Mouse (Mus musculus) T-helper 2 cell (primary cell): Measurements from ENCODE around the gene Spata25.

Source experiments
- in situ Hi-C: fragments of 300-600 bp; cut with MboI, MseI; formaldehyde crosslinking; loops from one replicate; pipeline ENCODE4 v1.15.1; 2025; ENCODE audit warnings: high pct_unique_total_duplicates

Spata25 gene

GRCm38 (mm10) chr2:164805332-164805718, 23.0 kb downstream of the Spata25 start:
- in situ Hi-C loops = no loop called here

GRCm38 (mm10) chr2:164804533-164805331, 23.6 kb downstream of the Spata25 start, which contains the start of the genes Acot8 and Zswim3:
Gene Acot8, minus strand, starts transcription at chr2:164804882.
Gene Zswim3, plus strand, starts transcription at chr2:164805098.
- in situ Hi-C loops = no loop called here

DNA sequence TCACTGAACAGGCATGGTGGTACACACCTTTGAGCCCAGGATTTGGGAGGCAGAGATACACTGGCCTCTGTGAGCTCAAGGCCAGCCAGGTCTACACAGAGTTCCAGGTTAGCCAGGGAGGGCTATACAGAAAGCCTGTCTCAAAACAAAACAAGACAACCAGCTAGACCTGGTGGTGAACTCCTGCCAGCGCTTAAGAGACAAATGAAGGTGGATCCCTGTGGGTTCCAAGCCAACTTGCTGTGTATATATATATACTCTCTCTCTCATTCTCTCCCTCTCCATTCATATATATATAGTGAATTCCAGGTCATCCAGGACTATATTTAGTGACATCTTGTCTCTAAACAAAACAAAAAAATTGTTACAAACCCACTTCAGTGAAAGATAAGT, 24.4 kb downstream of the Spata25 start:
- in situ Hi-C loops = no loop called here

- in situ Hi-C loops = no loop called here
Measured at GRCm38 (mm10) chr2:164803201-164803920, 25.0 kb downstream of the Spata25 start.

DNA sequence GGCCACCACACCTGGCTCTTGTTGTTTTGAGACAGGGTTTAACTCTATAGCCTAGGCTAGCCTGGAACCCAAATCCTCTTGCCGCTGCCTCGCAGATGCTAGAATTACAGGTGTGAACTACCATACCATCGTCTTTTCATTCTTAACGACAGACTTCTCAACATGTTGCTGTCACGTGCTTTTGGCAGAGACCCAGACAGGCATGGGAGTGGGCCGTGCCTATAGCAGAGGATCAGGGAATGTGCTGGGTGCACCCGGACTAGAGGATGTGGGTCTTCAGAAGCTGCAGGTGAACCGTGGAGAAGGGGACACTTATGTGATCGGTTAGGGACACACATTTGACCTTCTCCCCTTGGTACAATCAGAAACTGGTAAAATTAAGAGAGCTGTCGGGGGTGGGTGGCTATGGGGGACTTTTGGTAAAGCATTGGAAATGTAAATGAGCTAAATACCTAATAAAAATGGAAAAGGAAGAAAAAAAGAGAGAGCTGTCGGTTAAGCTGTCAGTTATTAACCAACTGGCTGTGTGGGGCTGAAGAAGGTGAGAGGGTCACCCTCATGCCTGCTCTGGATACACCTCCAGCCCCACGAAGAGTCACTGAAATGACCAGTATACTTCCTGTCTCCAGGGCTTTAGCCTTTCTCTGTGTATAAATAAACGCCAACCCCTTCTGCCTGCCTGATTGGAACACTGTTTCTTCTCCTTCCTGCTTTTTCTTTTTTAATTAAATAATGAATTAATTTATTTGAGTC, 27.9 kb downstream of the Spata25 start:
- in situ Hi-C loops = no loop called here

DNA sequence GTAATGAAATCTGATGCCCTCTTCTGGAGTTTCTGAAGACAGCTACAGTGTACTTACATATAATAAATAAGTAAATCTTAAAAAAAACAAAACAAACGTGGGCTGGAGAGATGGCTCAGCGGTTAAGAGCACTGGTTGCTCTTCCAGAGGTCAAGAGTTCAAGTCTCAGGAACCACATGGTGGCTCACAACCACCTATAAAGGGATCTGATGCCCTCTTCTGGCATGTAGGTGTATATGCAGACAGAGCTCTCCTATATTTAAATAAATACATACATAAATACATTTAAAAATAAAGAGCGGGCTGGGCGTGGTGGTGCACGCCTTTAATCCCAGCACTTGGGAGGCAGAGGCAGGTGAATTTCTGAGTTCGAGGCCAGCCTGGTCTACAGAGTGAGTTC, 29.8 kb downstream of the Spata25 start:
- in situ Hi-C loops = loop anchor here (10.0 kb wide), 1 partner anchor 516 kb away; no protein-coding TSS in a partner anchor

GRCm38 (mm10) chr2:164795868-164796267, 32.5 kb downstream of the Spata25 start:
- in situ Hi-C loops = loop anchor here (10.0 kb wide), 1 partner anchor 519 kb away; no protein-coding TSS in a partner anchor

GRCm38 (mm10) chr2:164794293-164794692, 34.0 kb downstream of the Spata25 start:
- in situ Hi-C loops = loop anchor here (10.0 kb wide), 1 partner anchor 521 kb away; no protein-coding TSS in a partner anchor

DNA sequence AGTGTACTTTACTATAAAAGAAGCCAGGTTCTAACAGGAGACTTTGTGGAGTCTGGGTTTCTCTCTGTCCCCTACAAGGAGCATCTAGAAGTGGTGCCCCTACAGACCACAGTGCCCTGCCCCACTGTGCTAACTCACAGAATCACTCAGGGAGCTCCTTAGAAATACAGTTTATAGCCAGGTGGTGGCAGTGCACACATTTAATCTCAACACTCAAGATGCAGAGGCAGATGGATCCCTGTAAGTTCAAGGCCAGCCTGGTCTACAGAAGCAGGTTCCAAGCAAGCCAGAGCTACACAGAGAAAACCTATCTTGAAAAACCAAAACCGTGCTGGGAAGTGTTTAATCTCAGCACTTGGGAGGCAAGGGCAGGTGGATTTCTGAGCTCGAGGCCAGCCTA, 34.6 kb downstream of the Spata25 start:
- in situ Hi-C loops = loop anchor here (10.0 kb wide), 1 partner anchor 521 kb away; no protein-coding TSS in a partner anchor

- in situ Hi-C loops = loop anchor here (10.0 kb wide), 1 partner anchor 522 kb away; no protein-coding TSS in a partner anchor
Measured at GRCm38 (mm10) chr2:164793236-164793635, 35.1 kb downstream of the Spata25 start.

GRCm38 (mm10) chr2:164792400-164793190, 35.7 kb downstream of the Spata25 start:
- in situ Hi-C loops = loop anchor here (10.0 kb wide), 1 partner anchor 522 kb away; no protein-coding TSS in a partner anchor

- in situ Hi-C loops = loop anchor here (10.0 kb wide), 1 partner anchor 523 kb away; no protein-coding TSS in a partner anchor
Measured at GRCm38 (mm10) chr2:164791841-164792261, 36.5 kb downstream of the Spata25 start.

DNA sequence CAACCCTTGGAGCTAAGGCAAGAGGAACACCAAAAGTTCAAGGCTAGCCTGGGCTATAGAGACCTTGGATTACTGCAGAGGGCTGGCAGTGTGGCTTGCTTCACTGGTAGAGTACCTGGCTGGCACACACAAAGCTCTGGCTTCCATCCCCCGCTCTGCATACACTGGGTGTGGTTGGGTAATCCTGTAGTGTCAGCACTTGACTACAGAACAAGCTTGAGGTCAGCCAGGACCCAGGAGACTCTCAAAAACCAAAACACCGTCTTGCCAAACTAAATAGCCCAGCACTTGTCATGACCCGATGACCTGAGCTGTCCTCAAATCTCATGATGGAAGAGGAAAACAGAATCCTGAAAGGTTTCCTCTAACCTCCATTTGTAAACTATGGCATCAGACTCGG, 37.9 kb downstream of the Spata25 start:
- in situ Hi-C loops = loop anchor here (10.0 kb wide), 1 partner anchor 524 kb away; no protein-coding TSS in a partner anchor

DNA sequence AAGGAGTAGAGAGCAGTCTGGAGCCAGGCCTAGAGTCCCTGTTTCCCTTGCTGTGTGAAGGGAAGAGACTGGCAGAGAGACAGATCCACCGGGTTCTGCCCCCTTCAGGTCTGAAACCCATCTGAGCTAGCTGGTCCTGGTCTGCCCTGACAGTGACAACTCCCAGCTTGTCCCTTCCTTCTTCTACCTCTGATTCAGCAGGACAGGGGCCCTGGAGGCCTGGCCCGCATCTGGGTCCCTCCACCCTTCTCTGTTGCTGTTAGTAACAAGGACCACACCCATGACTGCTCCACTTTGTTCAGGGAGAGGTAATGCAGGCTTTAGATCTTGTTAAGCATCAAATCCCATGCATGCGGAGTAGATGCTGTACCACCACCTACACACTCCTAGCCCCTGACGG, 39.9 kb downstream of the Spata25 start:
- in situ Hi-C loops = no loop called here

DNA sequence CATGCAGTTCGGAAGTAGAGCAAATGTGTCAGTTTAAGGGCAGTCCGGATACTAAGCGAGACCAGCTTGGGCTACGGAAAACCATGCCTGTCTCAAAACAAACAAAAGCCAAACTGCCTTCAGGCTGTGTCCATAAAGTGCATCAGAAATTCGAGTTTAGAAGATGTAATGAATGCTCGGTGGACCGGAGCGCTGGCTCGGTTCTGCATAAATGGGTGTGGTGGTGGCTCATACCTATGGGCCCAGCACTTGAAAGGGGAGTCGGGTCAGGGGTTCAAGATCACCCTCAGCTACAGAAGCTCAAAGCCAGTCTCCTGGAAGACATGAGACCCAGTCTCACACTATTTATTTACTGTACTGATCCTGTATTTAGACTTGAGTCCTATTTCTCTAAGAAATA, 40.6 kb downstream of the Spata25 start:
- in situ Hi-C loops = no loop called here

GRCm38 (mm10) chr2:164787032-164787431, 41.3 kb downstream of the Spata25 start:
- in situ Hi-C loops = no loop called here

DNA sequence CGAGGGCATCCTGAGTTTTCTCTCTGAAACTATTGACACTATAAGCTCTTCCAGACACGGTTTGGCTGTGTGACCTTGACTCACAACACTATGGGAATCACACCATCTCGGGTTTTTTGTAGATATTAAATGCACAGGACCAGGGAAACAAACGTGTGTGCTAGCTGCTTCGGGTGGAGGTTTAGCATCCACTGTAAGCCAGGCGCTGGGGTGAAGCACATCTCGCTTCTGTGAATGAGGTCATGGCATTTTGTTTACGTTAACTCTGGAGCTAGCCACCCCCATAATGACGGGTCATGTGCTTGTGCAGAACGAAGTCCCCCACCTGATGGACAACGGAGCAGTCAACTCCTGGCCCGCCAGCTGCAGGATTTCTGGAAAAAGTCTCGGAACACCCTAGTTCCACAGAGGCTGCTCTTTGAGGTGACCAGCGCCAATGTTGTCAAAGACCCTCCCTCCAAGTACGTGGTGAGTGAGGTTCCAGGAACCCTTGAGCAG, 41.9 kb downstream of the Spata25 start:
- in situ Hi-C loops = no loop called here

GRCm38 (mm10) chr2:164785481-164786387, 42.6 kb downstream of the Spata25 start, which contains the start of gene Snx21:
Gene Snx21, plus strand, starts transcription at chr2:164785823.
- in situ Hi-C loops = no loop called here

DNA sequence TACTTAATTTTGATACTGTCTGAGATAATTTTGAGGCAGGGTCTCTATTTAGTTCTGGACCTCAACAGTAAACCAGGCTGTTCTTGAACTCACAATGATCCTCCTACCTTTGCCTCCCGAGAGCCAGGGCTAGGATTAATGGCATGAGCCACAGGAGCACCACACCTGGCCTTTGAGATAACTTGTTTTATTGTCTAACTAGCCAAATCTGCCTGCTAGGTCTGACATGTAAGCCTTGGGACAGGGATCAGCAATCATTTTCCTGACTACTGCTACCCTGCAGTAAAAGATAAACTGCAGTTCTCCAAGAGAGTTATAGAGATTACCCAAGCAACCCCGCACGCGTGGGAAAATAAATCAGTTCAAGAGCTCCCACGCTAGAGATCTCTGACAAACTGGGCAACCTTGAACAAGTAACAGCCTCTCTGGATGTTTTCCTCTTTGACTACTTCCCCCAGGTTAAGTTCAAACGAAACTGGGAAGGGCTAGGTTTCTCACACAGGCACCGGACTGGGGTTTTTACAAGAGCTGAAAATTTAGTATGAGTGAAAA, 43.4 kb downstream of the Spata25 start:
- in situ Hi-C loops = no loop called here
